Mouse (Mus musculus) cerebellum, adult (tissue): ENCODE data around the gene Tmed8.
"Not testable (repeated sequence)": the region's sequence is repeated elsewhere in the genome, so short reads cannot be mapped to it uniquely, and the experiment has no call there.

Experiments used
- ATAC-seq: cut with Nextera tagmentation; 2 replicates; pipeline ENCODE4 v1.9.2; 2017; ENCODE audit warnings: mild to moderate bottlenecking, moderate library complexity, mixed read lengths; ENCODE audit not compliant: insufficient number of reproducible peaks, low FRiP score, low TSS enrichment

Tmed8 gene

DNA sequence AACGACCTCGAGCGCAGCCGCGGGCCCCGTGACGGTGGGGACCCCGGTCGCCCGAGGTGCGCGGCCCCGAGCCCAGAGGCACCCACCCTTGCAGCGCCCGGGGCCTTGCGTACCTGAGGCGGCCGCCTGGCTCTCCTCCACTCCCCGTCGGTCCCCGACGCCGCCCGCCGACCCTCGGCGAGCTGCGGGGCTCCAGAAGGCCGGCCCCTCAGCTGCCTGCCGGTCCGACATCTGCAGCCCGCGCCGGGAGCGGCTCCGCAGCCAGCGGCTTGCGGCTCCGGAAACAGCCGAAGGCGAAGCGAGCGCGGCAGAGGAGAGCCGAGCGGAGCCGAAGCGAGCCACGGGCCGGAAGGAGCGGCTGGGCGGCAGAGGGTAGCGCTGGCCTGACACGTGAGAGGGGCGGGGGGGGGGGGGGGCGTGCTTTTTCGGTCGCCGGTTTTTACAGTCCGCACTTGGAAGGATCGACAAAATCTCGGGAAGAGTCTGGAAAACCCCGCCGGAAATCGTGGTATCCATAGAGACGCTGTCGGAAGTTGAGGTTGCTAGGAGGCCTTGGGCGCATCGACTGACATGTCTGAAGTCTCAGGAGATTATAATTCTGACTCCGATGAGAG lies at the start of gene Tmed8:
Tmed8 (minus strand) TSS at position 482 of the 614 bp plus-strand sequence.
- ATAC-seq: peak; percentile 89

DNA sequence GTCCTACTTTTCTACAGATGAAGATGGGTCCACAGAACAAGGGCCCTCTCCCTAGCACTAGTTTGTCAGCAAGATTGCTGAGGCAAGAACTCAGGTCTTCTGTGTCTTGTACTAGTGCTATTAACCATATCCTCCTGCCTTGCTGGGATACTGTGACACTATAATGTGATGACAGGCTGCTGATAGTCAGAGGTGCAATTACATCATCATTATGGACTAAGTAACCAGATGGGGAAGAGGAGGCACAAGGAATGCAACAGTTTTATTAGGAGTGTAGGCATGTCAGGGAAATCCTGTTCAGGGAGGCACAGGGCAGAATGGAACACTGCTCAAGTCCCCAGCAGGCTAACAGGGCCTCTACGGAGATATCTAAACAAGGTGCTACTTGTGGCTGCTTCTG lies 38.4 kb upstream of the Tmed8 start, which contains the start of gene Noxred1:
Noxred1 (minus strand) TSS at position 101 of the 400 bp plus-strand sequence.
- no peak for ATAC-seq

GRCm38 (mm10) chr12:87236882-87237483 lies 36.7 kb upstream of the Tmed8 start:
- no peak for ATAC-seq

DNA sequence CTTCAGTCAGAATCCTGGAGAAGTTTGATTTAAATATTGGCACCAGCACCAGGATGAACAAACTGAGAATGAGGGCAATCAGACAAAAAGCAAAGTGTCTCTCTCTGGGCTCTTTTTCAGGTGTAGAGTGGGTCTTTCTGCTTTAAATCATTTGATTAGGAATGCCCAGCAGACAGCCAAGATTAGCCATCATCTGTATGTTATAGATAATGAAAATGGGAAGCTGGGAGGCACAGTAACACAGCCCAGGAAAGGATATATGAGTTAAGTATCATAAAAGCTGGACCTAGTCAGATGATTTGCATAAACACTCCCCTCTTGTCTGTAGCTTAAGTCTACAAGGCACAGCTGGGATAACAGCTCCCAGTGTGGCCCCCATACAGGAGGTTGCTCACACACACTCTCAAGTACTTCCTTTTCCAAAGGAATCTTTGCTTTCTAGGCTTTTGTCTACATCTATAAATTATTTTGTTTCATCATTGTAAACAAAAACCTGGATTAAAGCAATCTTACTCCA lies 30.2 kb upstream of the Tmed8 start:
- no peak for ATAC-seq

GRCm38 (mm10) chr12:87229633-87230032 lies 29.4 kb upstream of the Tmed8 start:
- no peak for ATAC-seq

GRCm38 (mm10) chr12:87226801-87227200 lies 26.5 kb upstream of the Tmed8 start:
- ATAC-seq: no peak

- no peak for ATAC-seq
These were observed 24.7 kb upstream of the Tmed8 start for GRCm38 (mm10) chr12:87224950-87225349.

GRCm38 (mm10) chr12:87219362-87219761 lies 19.1 kb upstream of the Tmed8 start:
- no peak for ATAC-seq

GRCm38 (mm10) chr12:87217596-87217995 lies 17.3 kb upstream of the Tmed8 start:
- no peak for ATAC-seq

- ATAC-seq: no peak
These were observed 15.8 kb upstream of the Tmed8 start for GRCm38 (mm10) chr12:87216053-87216452.

- no peak for ATAC-seq
These were observed 12.8 kb upstream of the Tmed8 start for GRCm38 (mm10) chr12:87212844-87213606.

DNA sequence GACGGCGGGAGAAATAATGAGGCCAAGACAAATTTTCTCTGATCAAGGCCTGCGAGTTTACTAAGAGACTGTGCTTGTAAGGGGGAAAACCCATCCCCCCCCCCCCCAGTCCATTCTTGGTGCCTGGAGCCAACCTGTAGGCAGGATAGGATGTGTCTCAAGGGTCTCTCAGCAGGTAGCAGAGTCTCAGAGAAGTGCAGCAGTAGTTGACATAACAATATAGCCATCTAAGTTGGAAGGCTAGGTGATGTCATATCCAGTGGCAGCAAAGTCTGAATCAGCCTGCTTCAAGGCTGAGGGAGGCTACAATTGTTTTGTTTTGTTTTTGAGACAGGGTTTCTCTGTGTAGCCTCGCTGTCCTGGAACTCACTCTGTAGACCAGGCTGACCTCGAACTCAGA lies 5.5 kb upstream of the Tmed8 start:
- ATAC-seq: not testable (repeated sequence)

DNA sequence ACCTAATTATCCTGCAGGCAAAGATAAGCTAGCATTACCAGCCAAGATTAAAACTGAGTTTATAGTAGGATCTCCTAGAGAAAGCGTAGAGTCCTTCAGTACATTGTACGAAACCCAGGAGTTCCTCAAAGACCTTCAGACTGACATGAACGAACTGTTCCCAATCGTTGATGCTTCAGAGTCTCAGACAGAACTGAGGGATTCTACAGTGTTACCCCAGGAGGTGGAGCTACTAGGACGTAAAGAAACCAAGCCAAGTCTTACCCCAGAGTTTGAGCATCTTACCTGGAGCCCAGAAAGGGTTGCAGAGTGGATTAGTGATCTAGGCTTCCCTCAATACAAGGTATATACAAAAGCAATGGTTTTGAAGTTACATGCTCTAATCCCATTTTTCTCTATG lies 1.4 kb upstream of the Tmed8 start:
- ATAC-seq: no peak

DNA sequence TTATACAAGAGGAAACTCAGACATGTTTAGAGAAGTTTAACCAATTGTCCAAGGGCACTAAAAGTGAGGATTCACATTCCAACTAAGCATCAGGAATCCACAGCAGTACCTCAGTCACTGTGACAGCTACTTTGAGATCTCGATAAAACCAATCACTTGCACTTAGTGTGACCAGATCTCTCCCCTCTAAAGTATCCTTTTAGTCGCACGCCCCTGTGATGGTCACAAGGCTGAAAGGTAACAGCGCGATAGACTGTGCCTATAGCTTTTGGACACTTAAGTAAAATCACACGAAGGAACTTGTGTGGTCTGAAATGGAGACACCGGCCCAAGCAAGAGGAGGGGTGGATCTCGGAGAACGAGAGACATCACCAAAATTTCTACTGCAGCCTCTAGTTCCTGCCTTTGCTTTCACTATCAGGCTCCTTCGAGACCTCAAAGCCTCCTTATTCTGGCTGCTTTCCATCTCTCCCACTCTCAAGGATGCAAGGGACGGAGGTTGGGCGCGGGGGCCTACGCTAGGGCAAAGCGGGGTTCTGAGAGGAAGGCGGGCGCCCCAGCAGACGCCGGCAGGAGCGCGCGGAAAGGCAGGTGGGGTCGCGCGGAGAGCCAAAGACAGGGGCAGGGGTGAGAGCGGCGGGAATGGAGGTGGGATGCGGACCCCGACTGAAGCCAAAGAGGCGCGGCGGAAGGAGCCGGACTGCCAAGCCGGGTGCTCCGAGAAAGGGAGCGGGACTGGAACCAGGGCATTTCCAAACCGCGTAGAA lies 865 bp downstream of the Tmed8 start, which contains the start of gene Samd15:
Samd15 (plus strand) TSS at position 518 of the 767 bp plus-strand sequence.
- ATAC-seq: peak; percentile 53; the same call in 1 of the 2 replicates

GRCm38 (mm10) chr12:87198792-87199191 lies 1.5 kb downstream of the Tmed8 start:
- no peak for ATAC-seq

DNA sequence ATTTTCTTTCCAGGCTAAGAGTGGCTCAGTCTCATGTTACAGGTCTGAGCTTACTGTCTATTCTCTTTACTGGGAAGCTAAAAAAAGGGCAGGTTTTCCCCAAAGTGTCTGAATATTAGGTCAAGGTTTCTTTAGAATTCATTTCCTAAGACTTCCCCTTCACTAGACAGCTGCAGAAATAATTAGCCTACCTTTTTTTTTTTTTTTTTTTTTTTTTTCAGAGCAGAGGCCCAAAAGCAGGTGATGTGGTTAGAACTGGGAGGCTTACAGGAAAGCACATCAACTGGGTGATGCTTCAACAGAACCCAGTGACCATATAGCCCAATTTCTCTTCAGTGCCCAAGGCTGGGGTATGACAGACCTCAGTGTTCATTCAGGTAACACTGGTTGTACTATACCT lies 3.9 kb downstream of the Tmed8 start:
- ATAC-seq: no peak

DNA sequence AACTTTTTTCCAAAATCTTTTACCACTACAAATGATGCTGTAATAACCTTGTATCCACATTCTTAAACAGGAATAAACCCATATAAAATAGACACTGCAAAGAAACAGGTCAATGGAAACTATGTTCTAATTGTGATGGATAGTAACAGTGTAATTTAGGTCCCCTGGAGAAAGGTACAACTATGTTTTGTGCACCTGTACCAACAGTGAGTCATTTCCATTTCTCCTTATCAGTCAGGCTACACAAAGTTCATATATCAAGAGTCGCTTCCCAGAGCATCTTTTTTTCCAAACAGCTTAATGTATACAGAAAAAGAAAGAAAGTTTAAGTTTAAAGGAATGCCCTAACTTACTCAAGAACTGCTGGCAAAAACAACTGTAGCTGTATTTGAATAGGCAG lies 5.2 kb downstream of the Tmed8 start:
- no peak for ATAC-seq

- ATAC-seq: no peak
These were observed 7.2 kb downstream of the Tmed8 start for GRCm38 (mm10) chr12:87193008-87193407.

DNA sequence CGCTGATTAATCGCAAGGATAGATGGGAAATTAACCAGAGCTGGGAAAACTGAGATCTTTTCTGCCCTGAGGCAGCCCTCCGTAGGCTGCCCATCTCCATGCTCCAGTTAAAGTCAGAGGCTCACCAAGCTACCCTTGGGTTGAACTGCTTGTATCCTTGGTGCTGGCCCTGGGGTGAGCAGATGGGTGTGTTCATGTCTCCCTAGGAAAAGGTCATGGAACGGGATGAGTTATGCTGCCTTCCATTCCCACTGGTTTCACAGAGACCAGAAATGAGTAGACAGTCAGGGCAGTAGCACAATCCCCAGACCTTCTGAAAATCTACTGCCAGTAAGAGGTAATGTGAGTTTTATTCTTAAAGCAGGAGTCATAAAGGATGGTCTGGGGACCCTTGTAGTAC lies 22.6 kb downstream of the Tmed8 start:
- ATAC-seq: no peak

DNA sequence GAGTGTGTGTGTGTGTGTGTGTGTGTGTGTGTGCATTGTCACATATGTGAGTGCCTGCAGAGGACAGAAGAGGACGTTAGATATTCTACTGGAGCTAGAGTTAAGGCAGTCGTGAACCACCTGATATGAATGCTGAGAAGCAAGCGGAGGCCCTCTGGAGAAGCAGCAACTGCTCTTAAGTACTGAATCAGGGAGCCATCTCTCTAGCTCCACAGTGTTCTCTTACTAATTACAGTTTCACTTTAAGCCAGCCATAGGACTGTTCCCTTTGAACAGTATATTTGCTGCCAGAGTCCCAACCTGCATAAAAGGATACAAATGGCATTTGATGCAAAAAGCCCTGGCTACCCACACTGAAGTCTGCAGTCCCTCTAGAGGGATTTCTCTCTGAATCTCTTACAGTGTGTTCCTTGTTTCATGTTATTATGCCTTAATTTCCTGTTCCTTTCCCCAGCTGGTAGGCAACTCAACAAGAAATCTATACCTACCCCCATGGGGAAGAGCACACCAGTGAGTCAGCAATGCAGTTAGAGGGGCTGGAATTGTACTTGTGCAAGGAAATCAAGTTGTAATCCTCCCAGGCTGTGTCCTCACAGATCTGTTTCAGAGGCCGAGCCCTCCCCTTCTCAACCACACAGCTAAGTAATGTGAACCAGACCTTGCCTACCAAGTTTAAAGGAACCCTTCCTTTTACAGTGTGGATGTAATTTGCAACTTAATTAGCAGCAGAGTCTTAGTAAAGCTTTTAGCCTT lies 24.9 kb downstream of the Tmed8 start:
- no peak for ATAC-seq
